Mouse (Mus musculus): ENCODE measurements around the gene Bpifb5.
A peak's percentile ranks its signal among the peaks of the same experiment; 100 is the strongest.
"Not testable (repeated sequence)": the region's sequence is repeated elsewhere in the genome, so short reads cannot be mapped to it uniquely, and the experiment has no call there.

The Bpifb5 gene

DNA sequence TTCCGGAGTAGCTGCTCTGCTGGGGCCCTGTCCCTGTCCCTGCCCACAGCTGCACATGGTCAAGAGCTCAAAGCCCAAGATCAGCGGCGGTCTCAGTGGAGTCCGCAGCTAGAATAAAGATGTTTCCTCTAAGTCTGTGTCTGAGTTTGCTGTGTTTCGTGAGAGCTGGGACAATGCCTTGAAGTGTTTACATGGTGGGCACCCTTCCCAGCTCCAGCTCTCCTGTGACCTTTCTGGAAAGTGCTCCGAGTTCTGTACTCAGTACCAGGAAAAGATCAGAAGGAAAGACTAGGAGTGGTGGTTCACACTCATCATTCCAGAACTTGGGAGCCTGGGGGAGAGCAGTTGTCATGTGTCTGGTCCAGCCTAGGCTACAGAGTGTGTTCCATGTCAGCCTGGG lies 17.2 kb downstream of the Bpifb5 start:
- DNase-seq (ENCODE audit: low spot score in 2 of 2) = no peak

DNA sequence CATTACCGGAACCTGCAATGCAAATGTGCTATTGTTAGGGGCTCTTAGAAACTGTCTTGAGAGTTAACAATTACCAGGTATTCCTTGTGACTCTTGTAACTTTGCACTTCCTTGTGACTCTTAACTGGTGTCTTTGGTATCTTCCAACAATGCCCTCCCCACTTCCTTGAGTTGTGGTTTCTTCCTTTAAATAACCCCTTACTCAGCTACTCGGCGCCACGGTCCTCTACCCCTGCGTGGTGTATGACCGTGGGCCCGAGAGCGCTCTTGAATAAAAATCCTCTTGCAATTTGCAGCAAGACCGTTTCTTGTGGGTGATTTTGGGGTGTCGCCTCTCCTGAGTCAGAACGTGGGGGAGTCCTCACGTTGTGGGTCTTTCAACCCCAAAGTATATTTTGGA lies 19.2 kb downstream of the Bpifb5 start:
- DNase-seq (ENCODE audit: low spot score in 2 of 2) = not testable (repeated sequence)

DNA sequence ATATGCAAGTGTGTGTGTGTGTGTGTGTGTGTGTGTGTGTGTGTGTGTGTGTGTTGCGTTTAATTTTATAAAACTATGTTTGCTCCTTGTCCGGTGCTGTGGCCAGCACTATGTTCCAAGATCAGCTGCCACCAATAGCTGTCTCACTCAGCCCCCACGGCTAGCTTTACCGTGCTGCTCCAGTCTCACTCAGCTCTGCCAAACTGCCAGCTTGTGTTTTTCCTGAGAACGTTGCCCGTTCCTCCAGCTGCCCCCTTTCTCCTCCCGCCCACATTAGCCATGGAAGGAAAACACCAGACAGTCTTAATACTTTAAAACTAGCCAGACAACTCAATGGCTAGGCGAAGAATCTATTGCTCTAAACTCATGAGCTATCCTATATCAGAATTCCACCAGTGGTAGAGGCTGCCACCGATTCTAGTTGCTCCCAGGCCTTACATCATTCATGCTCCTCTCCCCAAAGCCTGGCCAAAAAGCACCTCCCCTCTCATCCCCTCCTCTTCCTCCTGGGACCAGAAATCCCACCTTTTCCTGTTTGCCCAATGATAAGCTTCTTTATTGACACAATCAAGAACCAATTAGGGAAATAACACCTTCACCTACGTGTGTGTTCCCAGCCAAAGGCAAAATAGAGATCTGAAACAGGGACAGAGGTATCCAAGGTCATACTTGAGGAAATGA lies 20.0 kb downstream of the Bpifb5 start:
- DNase-seq (ENCODE audit: low spot score in 2 of 2) = peak; percentile 18 to 20

DNA sequence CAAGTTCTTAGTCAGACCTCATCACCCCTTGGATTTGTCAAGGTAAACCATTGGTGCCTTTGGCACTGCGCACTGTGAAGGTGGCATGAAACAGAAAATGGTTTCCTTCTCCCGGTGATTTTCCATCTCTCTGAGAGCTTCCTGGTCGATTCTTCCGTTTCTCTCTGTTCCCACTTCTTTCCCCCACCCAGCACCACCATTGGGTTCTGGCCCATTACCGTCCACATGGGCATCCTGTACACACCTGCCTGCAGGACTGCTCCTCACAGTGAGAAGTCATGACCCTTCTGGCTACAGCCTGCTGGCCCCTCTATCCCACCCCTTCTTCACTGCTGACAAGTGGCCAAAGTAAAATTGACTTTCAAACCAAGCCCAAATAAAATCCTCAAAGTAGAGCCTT lies 21.8 kb downstream of the Bpifb5 start:
- no peak for DNase-seq (ENCODE audit: low spot score in 2 of 2)

DNA sequence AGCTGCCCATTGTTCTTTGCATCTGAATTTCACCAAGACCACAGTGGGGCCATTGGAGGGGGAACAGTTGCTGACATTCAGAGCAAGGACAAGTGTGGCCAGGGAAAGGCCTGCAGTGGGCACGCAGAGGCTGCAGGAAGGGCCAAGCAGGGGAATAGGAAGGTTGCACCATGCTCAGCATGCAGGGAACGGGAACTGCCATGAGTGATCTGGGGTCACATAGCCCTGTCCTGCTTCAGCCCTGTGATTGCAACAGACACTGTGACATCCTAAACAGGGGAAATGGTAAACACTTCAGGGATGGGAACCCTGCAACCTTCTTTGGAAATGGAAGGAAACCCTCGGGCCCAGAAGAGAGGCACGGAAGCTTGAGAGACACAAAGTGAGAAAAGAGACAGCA lies 31.7 kb downstream of the Bpifb5 start:
- DNase-seq (ENCODE audit: low spot score in 2 of 2) = not testable (repeated sequence)

DNA sequence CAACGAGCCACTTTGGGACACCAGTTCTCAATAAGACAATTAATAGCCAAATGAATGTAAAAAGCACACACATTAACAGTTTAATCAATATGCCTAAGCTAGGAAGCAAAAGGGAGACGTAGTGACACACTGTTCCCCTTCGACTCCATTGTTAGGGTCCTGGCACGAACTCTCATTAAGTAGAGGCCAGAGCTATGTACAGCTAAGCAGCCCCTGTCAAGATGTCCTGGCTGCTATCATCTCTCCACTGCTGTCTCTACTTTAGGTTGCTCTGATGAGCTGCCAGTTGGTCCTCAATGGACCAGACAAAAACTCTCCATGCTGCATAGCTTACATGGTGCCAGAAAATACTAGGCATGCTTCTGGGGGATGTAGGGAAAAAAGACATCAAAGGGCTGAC lies 32.2 kb downstream of the Bpifb5 start:
- no peak for DNase-seq (ENCODE audit: low spot score in 2 of 2)

DNA sequence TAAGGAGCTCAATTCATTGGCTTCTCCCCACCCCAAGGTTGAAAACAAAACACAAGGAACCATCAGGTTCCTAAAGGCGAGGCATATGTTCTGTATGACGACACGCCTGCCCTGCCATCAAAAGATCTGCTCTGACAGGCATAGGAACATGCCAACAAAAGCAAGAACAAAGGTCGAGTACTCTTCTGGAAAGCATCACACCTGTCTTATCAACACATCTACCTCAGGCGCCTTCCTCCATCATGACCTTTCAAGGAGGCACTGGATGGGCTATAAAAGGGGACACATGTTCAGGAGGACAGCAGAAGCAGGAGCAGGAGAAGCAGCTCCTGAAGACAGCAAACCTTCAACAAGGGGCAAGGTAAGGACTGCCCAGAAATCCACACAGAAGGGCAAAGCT lies 34.0 kb downstream of the Bpifb5 start, which contains the start of gene Bpifb9a:
Gene Bpifb9a, plus strand, starts transcription at position 301 of the 400 bp plus-strand sequence.
- DNase-seq (ENCODE audit: low spot score in 2 of 2) = not testable (repeated sequence)

DNA sequence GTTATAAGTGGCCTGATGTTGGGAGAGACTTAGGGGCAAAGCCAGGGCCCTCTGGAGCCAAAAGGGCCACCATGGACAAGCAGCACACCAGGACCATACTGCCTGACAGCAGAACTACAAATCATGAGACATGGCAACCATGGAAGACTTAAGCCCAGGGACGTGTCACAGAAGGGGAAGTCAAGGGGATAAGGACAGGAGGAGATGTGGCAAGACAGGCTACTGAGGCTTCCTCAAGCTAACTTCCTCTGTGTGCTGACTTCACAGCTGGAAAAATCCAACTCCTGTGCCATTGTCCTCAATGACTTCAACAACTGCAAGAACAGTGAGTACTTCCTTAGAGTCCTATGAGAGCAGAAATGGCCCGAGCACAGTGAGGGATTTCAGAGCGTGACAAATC lies 40.9 kb downstream of the Bpifb5 start:
- not testable (repeated sequence) for DNase-seq (ENCODE audit: low spot score in 2 of 2)
